Mouse (Mus musculus): Measurements from ENCODE around the gene Tle4. TPM values are rescaled to one million over a fixed set of nuclear protein-coding genes. Genes with fewer than 3 reads are reported as not detected.
"Not testable (repeated sequence)": the region's sequence is repeated elsewhere in the genome, so short reads cannot be mapped to it uniquely, and the experiment has no call there.

Tle4 gene
- polyA plus RNA-seq (2012; ENCODE audit: insufficient read depth, low replicate concordance): 3.8 and 5.4 TPM in 2 replicates

DNA sequence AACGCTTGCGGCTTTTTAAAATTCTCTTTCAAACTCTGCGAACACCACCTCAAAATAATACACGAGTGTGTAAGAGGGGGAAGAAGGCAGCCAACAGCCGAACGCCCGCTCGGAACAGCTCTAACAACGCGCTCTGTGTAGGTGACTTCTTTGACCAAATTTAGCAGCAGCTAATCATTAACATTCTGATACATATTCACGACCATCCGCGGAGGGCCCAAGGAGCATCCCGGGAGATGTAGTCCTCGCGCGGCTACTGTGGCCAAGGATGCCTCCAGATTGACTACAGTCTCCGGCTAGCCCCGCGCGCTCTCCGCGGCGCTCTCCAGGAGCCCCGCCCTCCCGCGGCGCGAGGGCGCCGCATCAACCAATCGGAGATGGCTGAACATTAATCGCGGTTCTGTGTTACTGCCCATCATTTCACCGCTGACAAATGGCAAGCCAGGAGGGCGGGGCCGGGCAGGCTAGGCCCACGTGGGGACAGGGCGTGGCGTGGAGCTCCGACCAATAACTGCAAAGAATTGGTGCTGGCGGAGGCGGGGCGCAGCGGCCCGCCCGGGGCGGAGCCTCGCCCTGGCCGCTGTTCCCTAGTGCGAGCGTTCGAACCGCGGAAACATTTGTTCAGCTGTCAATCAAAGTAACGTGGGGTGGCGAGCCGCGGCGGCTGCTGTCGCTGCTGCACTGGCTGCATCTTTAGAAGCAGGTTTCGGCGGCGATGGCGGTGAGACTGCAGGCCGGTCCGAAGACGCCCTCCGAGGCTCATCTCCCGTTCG is at the start of gene Tle4:
Gene Tle4, minus strand, starts transcription at position 135 of the 773 bp plus-strand sequence.
- peak within 1 kb of the TSS; percentile 98 for H3K4me3 ChIP-seq (replicated peaks)
- H3K4me1 ChIP-seq: peaks cover 22% of the 10 kb centered on the region
- peaks cover 20% of the 10 kb centered on the region for H3K36me3 ChIP-seq (replicated peaks; ENCODE audit: low read length)
- H3K27me3 ChIP-seq (replicated peaks): peaks cover 2% of the 10 kb centered on the region
- TF ChIP-seq FLI1 (IDR thresholded peaks at IDR 0.05; ENCODE audit: low read length) (no peak), GATA1 (IDR thresholded peaks at IDR 0.05; ENCODE audit: borderline replicate concordance, low read length) (no peak)
- no peaks in the 10 kb centered on the region for H3K9me3 ChIP-seq

DNA sequence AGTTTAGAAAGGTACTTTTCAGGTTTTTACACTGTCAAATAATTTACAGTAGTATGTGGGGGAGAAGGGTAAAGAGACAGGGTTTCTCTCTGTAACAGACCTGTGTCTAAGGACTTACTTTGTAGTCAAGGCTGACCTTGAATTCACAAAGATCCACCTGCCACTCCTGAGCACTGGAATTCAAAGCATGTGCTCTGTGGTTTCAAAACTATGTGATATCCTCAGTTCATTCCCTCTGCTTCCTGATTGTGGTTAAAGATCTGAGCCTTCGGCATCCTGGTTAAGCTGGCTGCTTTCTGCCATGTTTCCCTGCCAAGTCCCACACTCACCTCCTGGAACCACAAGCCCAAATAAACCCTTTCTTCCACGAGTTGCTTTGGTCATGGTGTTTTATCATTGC is 47.8 kb upstream of the Tle4 start:
- Histone ChIP-seq H3K36me3 (replicated peaks; ENCODE audit: low read length) (no peaks in the 10 kb centered on the region), H3K4me1 (peaks cover 3% of the 10 kb centered on the region; the same call in 1 of the 2 replicates), H3K4me3 (replicated peaks) (no peak overlapping the region), H3K27me3 (replicated peaks) (peaks cover 4% of the 10 kb centered on the region), H3K9me3 (no peaks in the 10 kb centered on the region)
- TF ChIP-seq FLI1 (IDR thresholded peaks at IDR 0.05; ENCODE audit: low read length) (no peak), GATA1 (IDR thresholded peaks at IDR 0.05; ENCODE audit: borderline replicate concordance, low read length) (no peak)

DNA sequence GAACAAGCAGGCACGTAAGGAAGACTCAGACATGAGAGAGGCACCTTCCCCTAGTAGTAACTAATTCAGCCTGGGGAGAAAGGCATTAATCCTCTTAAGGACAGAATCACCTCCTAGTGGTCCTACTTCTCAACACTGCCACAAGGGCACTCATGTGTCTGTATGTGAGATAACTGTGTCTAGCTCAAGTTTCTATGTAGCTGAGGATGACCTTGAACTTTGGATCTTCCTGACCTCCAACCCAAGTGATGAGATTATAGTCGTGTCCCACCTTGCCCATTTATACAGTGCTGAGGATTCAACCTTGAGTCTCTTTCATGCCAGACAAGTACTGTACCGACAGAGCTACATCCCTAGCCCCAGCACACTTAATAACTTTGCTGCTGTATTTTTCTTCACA is 46.9 kb upstream of the Tle4 start:
- Histone ChIP-seq H3K4me3 (replicated peaks) (no peak overlapping the region), H3K36me3 (replicated peaks; ENCODE audit: low read length) (no peaks in the 10 kb centered on the region), H3K9me3 (no peaks in the 10 kb centered on the region), H3K4me1 (peaks cover 3% of the 10 kb centered on the region; the same call in 1 of the 2 replicates), H3K27me3 (replicated peaks) (peaks cover 4% of the 10 kb centered on the region)
- TF ChIP-seq FLI1 (IDR thresholded peaks at IDR 0.05; ENCODE audit: low read length) (no peak), GATA1 (IDR thresholded peaks at IDR 0.05; ENCODE audit: borderline replicate concordance, low read length) (no peak)

DNA sequence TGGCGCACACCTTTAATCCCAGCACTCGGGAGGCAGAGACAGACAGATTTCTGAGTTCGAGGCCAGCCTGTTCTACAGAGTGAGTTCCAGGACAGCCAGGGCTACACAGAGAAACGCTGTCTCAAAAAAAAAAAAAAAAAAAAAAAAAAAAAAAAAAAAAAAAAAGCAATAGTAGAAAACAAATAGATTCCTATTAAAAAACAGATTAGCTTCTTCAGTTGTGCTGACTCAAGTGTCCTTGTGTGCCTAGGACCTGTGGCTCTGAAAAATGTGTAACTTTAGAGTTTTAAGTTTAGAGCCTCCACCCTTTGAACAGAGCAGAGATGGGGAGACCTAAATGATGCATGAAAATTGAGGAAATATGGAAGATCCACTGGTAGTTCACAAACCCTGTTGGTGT is 45.2 kb upstream of the Tle4 start:
- not testable (repeated sequence) for H3K4me3 ChIP-seq (replicated peaks); H3K9me3 ChIP-seq; H3K27me3 ChIP-seq (replicated peaks); H3K4me1 ChIP-seq; H3K36me3 ChIP-seq (replicated peaks; ENCODE audit: low read length)

DNA sequence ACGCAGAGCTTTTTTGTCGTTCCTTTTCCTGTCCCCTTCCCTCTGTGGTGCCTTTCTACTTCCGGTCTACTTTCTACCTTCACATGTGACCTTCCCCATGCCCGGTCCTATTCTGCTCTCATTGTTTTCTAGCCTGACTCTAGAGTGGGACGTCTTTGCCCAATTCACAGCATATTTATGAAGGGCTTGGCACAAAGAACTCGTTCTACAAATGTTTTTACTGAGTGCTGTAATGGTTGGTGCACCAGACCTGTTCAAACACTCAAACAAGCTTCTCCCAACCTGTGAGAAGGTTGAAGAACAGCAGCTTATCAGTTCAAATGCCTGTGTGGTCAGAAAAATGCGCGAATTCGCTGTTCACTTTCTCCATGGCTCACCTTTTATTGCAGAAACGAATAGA is 44.8 kb upstream of the Tle4 start:
- peaks cover 3% of the 10 kb centered on the region; the same call in 1 of the 2 replicates for H3K4me1 ChIP-seq
- no peaks in the 10 kb centered on the region for H3K36me3 ChIP-seq (replicated peaks; ENCODE audit: low read length)
- no peak overlapping the region for H3K4me3 ChIP-seq (replicated peaks)
- no peak for TF ChIP-seq FLI1 (IDR thresholded peaks at IDR 0.05; ENCODE audit: low read length)
- no peak for TF ChIP-seq GATA1 (IDR thresholded peaks at IDR 0.05; ENCODE audit: borderline replicate concordance, low read length)
- H3K27me3 ChIP-seq (replicated peaks): peaks cover 4% of the 10 kb centered on the region
- H3K9me3 ChIP-seq: no peaks in the 10 kb centered on the region

DNA sequence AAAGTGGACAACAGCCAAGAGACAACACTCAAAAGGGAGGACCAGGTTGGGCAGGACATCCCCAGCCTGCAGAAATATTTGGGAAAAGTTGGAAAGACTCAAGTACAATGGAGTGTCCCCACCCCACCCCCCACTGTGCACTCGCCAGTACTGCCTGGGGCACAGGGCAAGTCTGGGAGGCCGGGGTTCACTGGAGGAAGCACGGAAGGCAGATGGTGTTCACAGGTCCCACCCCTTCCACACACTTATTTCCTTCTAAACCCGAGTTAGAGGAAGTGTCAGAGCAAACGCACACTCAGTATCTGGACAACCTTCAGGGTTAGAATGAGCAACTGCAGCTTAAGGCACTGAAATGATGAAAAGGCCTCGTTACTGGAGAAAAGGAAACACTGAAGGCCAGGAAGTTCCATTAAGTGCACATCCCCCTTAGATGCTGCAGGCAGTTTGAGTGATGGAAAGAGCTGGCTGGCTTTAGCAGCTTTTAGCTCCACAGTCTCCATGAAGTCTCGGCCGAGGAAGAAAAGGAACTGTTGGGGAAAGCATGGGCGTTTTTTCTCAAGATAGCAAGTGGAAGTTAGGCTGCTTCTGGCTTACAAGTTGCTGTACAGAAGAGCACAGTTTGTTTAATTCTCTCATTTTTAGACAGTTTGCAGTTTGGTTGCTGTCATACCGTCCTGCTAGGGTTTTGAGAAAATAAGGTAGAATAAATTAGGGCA is 37.5 kb upstream of the Tle4 start:
- peaks cover 5% of the 10 kb centered on the region for H3K4me1 ChIP-seq
- H3K27me3 ChIP-seq (replicated peaks): no peaks in the 10 kb centered on the region
- no peaks in the 10 kb centered on the region for H3K36me3 ChIP-seq (replicated peaks; ENCODE audit: low read length)
- H3K4me3 ChIP-seq (replicated peaks): no peak overlapping the region
- no peak for TF ChIP-seq GATA1 (IDR thresholded peaks at IDR 0.05; ENCODE audit: borderline replicate concordance, low read length)
- TF ChIP-seq FLI1 (IDR thresholded peaks at IDR 0.05; ENCODE audit: low read length): no peak
- peaks cover 5% of the 10 kb centered on the region for H3K9me3 ChIP-seq

DNA sequence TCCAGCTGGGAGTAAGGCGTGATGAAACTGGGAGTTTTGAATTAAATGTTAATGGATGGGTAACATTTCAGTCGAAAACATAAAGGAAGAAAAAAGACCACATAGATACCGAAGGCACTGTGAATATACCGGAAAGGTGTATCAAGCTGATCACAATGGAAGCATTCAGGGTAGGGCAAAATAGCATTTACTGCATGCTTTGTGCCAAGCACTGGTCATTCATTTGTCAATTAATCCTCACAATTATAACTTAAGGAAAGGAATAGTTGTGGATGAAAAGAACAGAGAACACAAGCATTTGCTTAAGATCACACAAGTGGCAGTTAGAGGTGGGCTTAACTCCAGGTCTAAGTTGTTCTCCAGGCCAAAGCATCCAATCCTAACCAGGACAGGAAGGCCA is 25.5 kb upstream of the Tle4 start:
- peaks cover 5% of the 10 kb centered on the region; the same call in 1 of the 2 replicates for H3K4me1 ChIP-seq
- no peaks in the 10 kb centered on the region for H3K36me3 ChIP-seq (replicated peaks; ENCODE audit: low read length)
- no peak for TF ChIP-seq GATA1 (IDR thresholded peaks at IDR 0.05; ENCODE audit: borderline replicate concordance, low read length)
- no peak for TF ChIP-seq FLI1 (IDR thresholded peaks at IDR 0.05; ENCODE audit: low read length)
- H3K4me3 ChIP-seq (replicated peaks): no peak overlapping the region
- H3K27me3 ChIP-seq (replicated peaks): peaks cover 12% of the 10 kb centered on the region
- H3K9me3 ChIP-seq: no peaks in the 10 kb centered on the region

DNA sequence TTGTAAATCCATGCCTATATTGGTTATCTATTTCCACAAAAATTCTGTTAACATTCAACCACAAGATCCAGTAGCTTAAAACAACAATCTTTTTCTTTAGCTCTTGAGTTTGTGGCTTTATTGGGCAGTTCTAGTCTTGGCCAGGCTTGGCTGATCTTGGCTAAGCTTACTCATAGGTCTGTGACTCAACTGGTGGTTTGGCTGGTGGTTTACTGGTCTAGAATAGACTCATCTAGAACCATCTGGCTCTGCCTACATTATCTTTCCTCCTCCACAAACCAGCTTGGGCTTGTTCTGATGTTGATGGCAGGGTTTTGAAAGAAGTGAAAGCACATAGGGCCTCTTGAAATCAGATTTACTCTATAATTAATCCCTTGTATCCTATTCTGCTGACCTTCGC is 22.7 kb upstream of the Tle4 start:
- TF ChIP-seq FLI1 (IDR thresholded peaks at IDR 0.05; ENCODE audit: low read length): no peak
- TF ChIP-seq GATA1 (IDR thresholded peaks at IDR 0.05; ENCODE audit: borderline replicate concordance, low read length): no peak
- no peak overlapping the region for H3K4me3 ChIP-seq (replicated peaks)

DNA sequence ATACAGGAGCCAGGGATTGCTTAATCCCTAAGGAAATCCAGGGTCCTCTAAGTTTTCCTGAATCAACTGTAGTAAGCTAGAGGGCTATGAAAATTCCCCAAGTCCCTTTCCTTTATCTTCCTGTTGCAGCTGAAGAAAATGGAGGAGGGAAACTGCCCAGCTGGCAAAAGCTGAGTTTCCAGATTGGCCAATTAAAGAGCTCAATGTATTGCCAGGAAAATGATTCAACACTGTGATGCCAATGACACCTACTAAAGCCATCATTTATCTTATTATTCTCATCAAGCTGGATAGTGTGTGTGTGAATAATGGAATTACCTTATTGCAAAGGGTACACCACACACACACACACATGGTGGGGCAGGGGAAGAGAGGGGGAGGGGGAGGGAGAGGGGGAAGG is 22.0 kb upstream of the Tle4 start:
- H3K4me1 ChIP-seq: peaks cover 21% of the 10 kb centered on the region
- TF ChIP-seq FLI1 (IDR thresholded peaks at IDR 0.05; ENCODE audit: low read length) (no peak), GATA1 (IDR thresholded peaks at IDR 0.05; ENCODE audit: borderline replicate concordance, low read length) (no peak)

More for the DNA sequence above, 22.7 kb upstream of the Tle4 start:
- no peaks in the 10 kb centered on the region for H3K36me3 ChIP-seq (replicated peaks; ENCODE audit: low read length)
- H3K27me3 ChIP-seq (replicated peaks): peaks cover 8% of the 10 kb centered on the region
- peaks cover 20% of the 10 kb centered on the region for H3K4me1 ChIP-seq
- no peaks in the 10 kb centered on the region for H3K9me3 ChIP-seq

DNA sequence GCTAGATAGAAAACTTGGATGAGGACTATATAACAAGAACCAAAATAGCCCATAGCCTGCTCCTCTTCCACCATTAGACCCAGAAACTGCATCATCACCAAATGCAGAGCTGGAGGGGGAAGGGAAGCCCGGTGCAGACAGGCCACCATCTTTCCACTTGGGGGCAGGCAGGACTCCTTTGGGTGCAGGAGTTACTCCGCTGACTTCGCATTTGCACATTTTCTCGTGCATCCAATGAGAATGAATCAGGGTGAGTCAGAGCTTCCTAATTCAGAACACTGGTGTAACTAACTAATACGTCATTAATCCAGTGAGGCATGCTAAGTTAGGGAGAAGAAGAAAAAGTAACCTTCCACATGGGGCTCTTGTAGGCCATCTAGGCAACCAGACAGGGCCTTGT is 17.0 kb upstream of the Tle4 start:
- TF ChIP-seq FLI1 (IDR thresholded peaks at IDR 0.05; ENCODE audit: low read length): no peak
- TF ChIP-seq GATA1 (IDR thresholded peaks at IDR 0.05; ENCODE audit: borderline replicate concordance, low read length): no peak
- H3K4me3 ChIP-seq (replicated peaks): no peak overlapping the region
- H3K36me3 ChIP-seq (replicated peaks; ENCODE audit: low read length): no peaks in the 10 kb centered on the region
- peaks cover 18% of the 10 kb centered on the region for H3K4me1 ChIP-seq
- peaks cover 7% of the 10 kb centered on the region for H3K27me3 ChIP-seq (replicated peaks)
- no peaks in the 10 kb centered on the region for H3K9me3 ChIP-seq

More for the DNA sequence above, 22.0 kb upstream of the Tle4 start:
- H3K36me3 ChIP-seq (replicated peaks; ENCODE audit: low read length): no peaks in the 10 kb centered on the region
- H3K9me3 ChIP-seq: no peaks in the 10 kb centered on the region
- peaks cover 8% of the 10 kb centered on the region for H3K27me3 ChIP-seq (replicated peaks)
- no peak overlapping the region for H3K4me3 ChIP-seq (replicated peaks)

Data from megakaryocyte, embryonic 14.5 days (primary cell).